Mouse (Mus musculus) lung, embryonic 14.5 days (tissue): ENCODE measurements around the gene Mcm8. TPM values are rescaled to one million over a fixed set of nuclear protein-coding genes. Genes with fewer than 3 reads are reported as not detected.

Experiments used
- ATAC-seq: fragments of 200-750 bp; cut with Nextera tagmentation; 2 replicates; pipeline ENCODE4 v1.8.0; 2017; ENCODE audit warnings: mild to moderate bottlenecking, moderate TSS enrichment, moderate library complexity; ENCODE audit not compliant: insufficient read depth
- DNase-seq: peaks from one replicate; pipeline ENCODE4 v3.0.0-alpha.2; 2015
- H3K27ac ChIP-seq: fragments of 300-500 bp; sonication (generic); 2 replicates; pipeline ENCODE4 v1.5.1; 2014; ENCODE audit warnings: low read depth, mild to moderate bottlenecking, moderate library complexity
- H3K27me3 ChIP-seq: fragments of 300-500 bp; sonication (generic); 2 replicates; pipeline ENCODE4 v1.6.1; 2014; ENCODE audit warnings: low read length, control low read depth; ENCODE audit not compliant: insufficient read depth
- H3K36me3 ChIP-seq: fragments of 300-500 bp; sonication (generic); 2 replicates; pipeline ENCODE4 v1.6.1; 2014; ENCODE audit warnings: control low read depth; ENCODE audit not compliant: insufficient read depth
- H3K4me1 ChIP-seq: fragments of 300-500 bp; sonication (generic); 2 replicates; pipeline ENCODE4 v1.6.1; 2014; ENCODE audit warnings: antibody characterized with exemption, control low read depth; ENCODE audit not compliant: insufficient read depth
- H3K4me2 ChIP-seq: fragments of 300-500 bp; sonication (generic); 2 replicates; pipeline ENCODE4 v1.6.1; 2014; ENCODE audit warnings: mild to moderate bottlenecking
- H3K4me3 ChIP-seq: fragments of 300-500 bp; sonication (generic); 2 replicates; pipeline ENCODE4 v1.5.1; 2014; ENCODE audit warnings: low read depth, low read length
- H3K9ac ChIP-seq: fragments of 300-500 bp; sonication (generic); 2 replicates; pipeline ENCODE4 v1.6.1; 2014
- H3K9me3 ChIP-seq: fragments of 300-500 bp; sonication (generic); 2 replicates; pipeline ENCODE4 v1.6.1; 2016; ENCODE audit warnings: low read depth, low read length, control low read depth
- CTCF ChIP-seq: IDR thresholded peaks from 2 replicates; pipeline ENCODE4 v1.5.1; 2016; ENCODE audit warnings: antibody characterized with exemption, low read depth
- WGBS: fragments of 180-500 bp; shearing (Covaris S2); extraction: QIAGEN DNeasy Blood & Tissue Kit; methylation state at CpG from one replicate; pipeline ENCODE4 v1.1.7; 2014; 5-methylcytosine and 5-hydroxymethylcytosine counted together
- polyA plus RNA-seq: library from polyadenylated mRNA; unstranded; fragments of >200 nt; fragmentation: Nextera tagmentation; extraction: Ambion mirVana; gene quantifications from 2 replicates; pipeline ENCODE4 v1.2.1, GENCODE M21; 2014

Gene Mcm8
- polyA plus RNA-seq: 15.5 and 17.0 TPM in 2 replicates

DNA sequence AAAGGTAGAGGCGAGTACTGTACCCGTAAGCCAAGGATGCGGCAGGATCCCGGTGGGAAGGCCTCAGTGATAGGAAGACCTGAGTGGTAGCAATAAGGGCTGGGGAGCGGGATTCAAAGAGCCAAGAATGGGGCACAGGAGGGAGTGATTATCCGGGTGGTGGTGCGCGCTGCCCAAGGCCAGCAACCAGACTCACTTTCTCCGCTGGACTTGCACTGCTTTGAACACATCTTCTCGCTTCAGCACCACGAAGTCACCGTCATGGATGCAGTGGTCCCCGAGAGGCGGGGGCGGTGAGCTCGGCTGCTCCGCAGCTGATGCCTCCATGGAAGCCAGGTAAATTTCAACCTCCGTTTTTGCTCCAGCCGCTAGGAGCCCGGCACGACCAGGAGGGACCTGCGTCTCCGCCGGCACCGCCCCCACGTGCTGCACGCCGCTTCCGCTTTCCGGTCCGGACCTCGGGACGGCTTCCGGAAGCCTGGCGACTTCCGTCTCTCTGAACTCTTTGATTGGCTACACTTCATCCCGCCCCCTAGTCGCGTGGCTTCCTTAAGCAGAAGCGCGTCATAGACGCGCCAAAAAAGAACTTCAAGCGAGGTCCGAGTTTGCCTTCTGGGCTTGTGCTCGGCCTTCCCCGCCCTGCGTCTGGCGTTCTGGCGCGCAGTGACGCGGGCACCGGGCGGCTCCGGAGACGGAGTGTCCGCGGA, at the start of gene Mcm8, which contains the start of gene Trmt6:
Gene Mcm8 (plus strand): TSS at position 534 of the 707 bp plus-strand sequence.
Gene Trmt6 (minus strand): TSS at position 448 of the 707 bp plus-strand sequence.
- peak; percentile 100 for ATAC-seq

DNA sequence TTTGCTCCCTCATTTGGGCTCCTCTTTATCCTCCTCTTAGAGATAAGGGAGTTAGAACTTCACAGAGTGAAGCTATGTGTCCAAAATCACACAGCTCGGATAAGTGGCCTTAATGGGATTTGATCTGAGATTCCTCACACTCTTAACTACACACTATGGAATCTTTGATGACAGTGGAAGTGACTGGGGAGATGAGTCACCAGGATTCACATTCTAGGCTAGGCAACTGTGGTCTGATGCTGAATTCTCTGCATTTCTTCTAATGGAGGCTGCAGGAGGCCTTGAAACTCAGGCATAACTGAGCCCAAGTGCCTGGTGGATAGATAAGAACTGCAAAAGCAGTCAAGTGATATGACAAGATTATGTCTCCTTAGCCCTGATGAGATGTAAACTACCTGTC, 45.1 kb upstream of the Mcm8 start:
- Histone ChIP-seq H3K27me3 (no peaks in the 10 kb centered on the region), H3K4me3 (no peak overlapping the region), H3K9me3 (no peaks in the 10 kb centered on the region), H3K4me1 (no peaks in the 10 kb centered on the region), H3K27ac (no peak overlapping the region), H3K9ac (no peak overlapping the region), H3K4me2 (no peak overlapping the region), H3K36me3 (no peaks in the 10 kb centered on the region)
- DNase-seq (no peak), ATAC-seq (no peak)
- no peak for TF ChIP-seq CTCF
- WGBS: 41% methylated on average over 1 of the region's 1 CpGs

More for the DNA sequence above, at the start of gene Mcm8, which contains the start of gene Trmt6:
- Histone ChIP-seq H3K9me3 (no peaks in the 10 kb centered on the region), H3K27ac (peak within 1 kb of the TSS; percentile 84), H3K36me3 (peaks cover 19% of the 10 kb centered on the region), H3K27me3 (no peaks in the 10 kb centered on the region), H3K4me3 (peak within 1 kb of the TSS; percentile 81), H3K9ac (peak within 1 kb of the TSS; percentile 82), H3K4me2 (peak within 1 kb of the TSS; percentile 81), H3K4me1 (no peaks in the 10 kb centered on the region)
- TF ChIP-seq CTCF: peak; percentile 41; the same call in 1 of the 2 replicates
- peak; percentile 99 for DNase-seq
- under 1% methylated on average over 59 of the region's 59 CpGs for WGBS

DNA sequence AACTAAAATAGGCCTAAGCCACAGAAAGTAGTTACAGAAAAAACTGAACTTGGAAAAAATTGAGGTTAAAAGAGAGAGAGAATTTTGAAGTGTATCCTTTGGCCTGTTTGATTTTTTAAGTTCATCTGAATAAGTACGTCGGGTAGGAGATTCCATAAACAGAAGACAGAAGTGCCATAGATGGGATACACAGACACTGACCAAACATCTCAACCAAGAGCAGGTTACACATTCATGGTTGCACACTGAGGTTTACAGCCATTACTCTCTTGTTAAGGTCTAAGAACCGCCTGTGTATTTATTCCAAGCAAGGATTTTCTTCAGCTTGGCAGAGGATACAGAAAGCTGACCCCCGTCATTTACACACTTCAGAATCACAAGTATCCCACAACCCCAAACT, 35.0 kb upstream of the Mcm8 start, which contains the start of gene Chgb:
Gene Chgb (plus strand): TSS at position 301 of the 400 bp plus-strand sequence.
- H3K4me2 ChIP-seq: peak within 1 kb of the TSS; percentile 74
- H3K27ac ChIP-seq: no peak within 1 kb of the TSS
- 8% methylated on average over 4 of the region's 4 CpGs for WGBS
- H3K9me3 ChIP-seq: no peaks in the 10 kb centered on the region
- DNase-seq: no peak
- H3K4me1 ChIP-seq: no peaks in the 10 kb centered on the region
- H3K9ac ChIP-seq: no peak within 1 kb of the TSS
- no peaks in the 10 kb centered on the region for H3K36me3 ChIP-seq
- peak within 1 kb of the TSS; percentile 37 for H3K4me3 ChIP-seq
- no peaks in the 10 kb centered on the region for H3K27me3 ChIP-seq
- TF ChIP-seq CTCF: no peak
- no peak for ATAC-seq

DNA sequence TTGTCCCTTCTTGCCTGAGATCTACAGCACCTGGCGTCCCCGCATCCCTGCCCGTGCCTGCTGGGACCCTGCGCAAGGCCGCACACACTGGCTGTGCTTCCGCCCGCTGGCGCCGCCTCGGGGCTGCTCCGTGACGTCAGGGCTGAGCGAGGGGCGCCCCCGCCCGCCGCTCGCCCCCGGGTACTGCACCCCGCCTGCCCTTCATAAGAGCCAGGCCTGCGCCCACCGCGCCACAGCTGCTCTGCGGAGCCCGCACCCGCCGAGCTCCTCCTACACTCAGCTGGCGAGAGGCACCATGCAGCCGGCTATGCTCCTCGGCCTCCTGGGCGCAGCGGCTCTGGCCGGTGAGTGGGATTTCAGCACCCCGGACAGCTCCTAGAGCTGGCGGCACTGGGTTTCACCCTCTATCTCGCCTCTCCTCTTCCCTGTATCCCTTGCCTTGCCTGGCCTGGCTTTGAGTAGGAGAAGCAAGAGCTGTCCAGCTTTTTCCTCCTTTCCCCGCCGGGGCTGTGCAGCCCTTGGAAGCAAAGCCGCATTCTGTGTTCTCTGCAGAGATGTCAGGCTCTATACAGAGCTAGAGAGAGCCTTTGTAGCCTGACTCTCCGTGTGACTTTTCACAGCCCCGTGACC, 34.4 kb upstream of the Mcm8 start:
- no peaks in the 10 kb centered on the region for H3K36me3 ChIP-seq
- H3K9me3 ChIP-seq: no peaks in the 10 kb centered on the region
- ATAC-seq (peak; percentile 100), DNase-seq (peak; percentile 98)
- WGBS: 1% methylated on average over 41 of the region's 41 CpGs
- no peak overlapping the region for H3K9ac ChIP-seq
- no peaks in the 10 kb centered on the region for H3K4me1 ChIP-seq
- H3K4me3 ChIP-seq: peak overlapping the region; percentile 37
- peak overlapping the region; percentile 74 for H3K4me2 ChIP-seq
- no peaks in the 10 kb centered on the region for H3K27me3 ChIP-seq
- no peak for TF ChIP-seq CTCF
- H3K27ac ChIP-seq: no peak overlapping the region

DNA sequence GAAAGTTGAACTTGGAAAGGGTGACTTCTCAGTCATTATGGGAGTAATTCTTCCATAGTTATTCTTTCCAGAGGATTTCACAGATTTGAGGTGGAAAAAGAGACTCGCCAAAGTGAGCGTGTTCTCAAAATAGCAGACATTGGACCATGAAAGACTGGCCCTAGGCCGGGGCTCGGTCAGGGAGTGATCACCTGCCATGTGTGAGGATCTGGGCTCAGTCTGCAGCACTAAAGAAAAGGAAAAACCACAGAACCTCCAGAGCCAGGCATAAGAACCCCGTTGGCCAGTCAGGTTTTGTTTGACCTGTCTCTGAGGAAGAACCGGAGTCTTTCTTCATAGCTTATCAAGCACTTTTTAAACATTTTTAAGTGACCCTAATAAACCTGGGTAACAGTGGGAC, 31.9 kb upstream of the Mcm8 start:
- H3K27ac ChIP-seq: no peak overlapping the region
- no peaks in the 10 kb centered on the region for H3K36me3 ChIP-seq
- no peak overlapping the region for H3K4me3 ChIP-seq
- no peak for ATAC-seq
- no peaks in the 10 kb centered on the region for H3K9me3 ChIP-seq
- no peak overlapping the region for H3K9ac ChIP-seq
- no peaks in the 10 kb centered on the region for H3K4me1 ChIP-seq
- H3K4me2 ChIP-seq: no peak overlapping the region
- TF ChIP-seq CTCF: no peak
- WGBS: 71% methylated on average over 6 of the region's 6 CpGs
- DNase-seq: no peak
- no peaks in the 10 kb centered on the region for H3K27me3 ChIP-seq

DNA sequence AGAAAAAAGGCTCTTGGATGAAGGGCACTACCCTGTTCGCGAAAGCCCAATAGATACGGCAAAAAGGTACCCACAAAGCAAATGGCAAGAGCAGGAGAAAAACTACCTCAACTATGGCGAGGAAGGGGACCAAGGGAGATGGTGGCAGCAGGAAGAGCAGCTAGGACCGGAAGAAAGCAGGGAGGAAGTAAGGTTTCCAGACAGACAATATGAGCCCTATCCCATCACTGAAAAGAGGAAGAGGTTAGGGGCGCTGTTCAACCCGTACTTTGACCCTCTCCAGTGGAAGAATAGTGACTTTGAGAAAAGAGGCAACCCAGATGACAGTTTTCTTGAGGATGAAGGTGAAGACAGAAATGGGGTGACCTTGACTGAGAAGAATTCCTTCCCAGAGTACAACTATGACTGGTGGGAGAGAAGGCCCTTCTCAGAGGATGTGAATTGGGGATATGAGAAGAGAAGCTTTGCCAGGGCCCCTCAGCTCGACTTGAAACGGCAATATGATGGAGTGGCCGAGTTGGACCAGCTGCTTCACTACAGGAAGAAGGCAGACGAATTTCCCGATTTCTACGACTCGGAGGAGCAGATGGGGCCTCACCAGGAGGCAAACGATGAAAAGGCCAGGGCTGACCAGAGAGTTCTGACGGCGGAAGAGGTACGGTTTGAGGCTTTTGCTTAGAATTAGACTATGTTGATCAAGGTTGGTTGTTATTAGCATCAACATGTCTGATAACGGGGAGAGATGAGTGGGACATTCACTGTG, 22.3 kb upstream of the Mcm8 start:
- no peak overlapping the region for H3K27ac ChIP-seq
- H3K4me3 ChIP-seq: no peak overlapping the region
- no peaks in the 10 kb centered on the region for H3K4me1 ChIP-seq
- no peak overlapping the region for H3K4me2 ChIP-seq
- WGBS: 80% methylated on average over 19 of the region's 19 CpGs
- ATAC-seq: no peak
- no peaks in the 10 kb centered on the region for H3K36me3 ChIP-seq
- TF ChIP-seq CTCF: no peak
- H3K27me3 ChIP-seq: no peaks in the 10 kb centered on the region
- no peak overlapping the region for H3K9ac ChIP-seq
- DNase-seq: no peak
- H3K9me3 ChIP-seq: no peaks in the 10 kb centered on the region

DNA sequence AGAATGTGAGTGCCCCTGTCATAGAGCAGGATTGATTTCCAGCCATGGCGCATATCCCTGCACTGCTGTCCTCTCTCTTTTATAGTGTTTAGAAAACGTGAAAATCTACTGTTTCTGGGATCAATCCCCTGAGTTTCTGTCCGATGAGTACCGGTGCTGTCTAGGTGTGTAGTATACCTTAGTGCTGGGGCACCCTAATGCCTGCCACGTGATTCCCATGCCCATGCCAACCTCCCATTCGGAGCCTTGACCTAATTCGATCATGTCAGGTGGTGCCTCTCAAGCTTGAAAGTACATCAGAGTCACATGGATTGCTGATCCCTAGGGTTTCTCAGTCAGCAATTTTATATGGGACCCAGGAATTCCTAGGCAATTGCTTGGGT, 21.7 kb upstream of the Mcm8 start:
- WGBS: 81% methylated on average over 7 of the region's 7 CpGs
- Histone ChIP-seq H3K36me3 (no peaks in the 10 kb centered on the region), H3K27me3 (no peaks in the 10 kb centered on the region), H3K4me2 (no peak overlapping the region), H3K27ac (no peak overlapping the region), H3K4me1 (no peaks in the 10 kb centered on the region), H3K9ac (no peak overlapping the region), H3K4me3 (no peak overlapping the region), H3K9me3 (no peaks in the 10 kb centered on the region)
- ATAC-seq (no peak), DNase-seq (no peak)
- no peak for TF ChIP-seq CTCF
